Mouse (Mus musculus) kidney, embryonic 15.5 days (tissue): ENCODE measurements at regions not wholly inside any gene's neighbourhood (a gene's known extent, or its start where the extent isn't known, plus 50 kb on each side); places are given as distances from the start of the nearest gene placed in this dataset.
"Not testable (repeated sequence)": the region's sequence is repeated elsewhere in the genome, so short reads cannot be mapped to it uniquely, and the experiment has no call there.

ENCODE experiments used
- ATAC-seq: fragments of 200-750 bp; cut with Nextera tagmentation; replicated peaks from 2 replicates; pipeline ENCODE4 v1.8.0; 2017; ENCODE audit warnings: moderate TSS enrichment; ENCODE audit not compliant: low FRiP score
- H3K27ac ChIP-seq: fragments of 300-500 bp; sonication (generic); 2 replicates; pipeline ENCODE4 v1.5.1; 2015; ENCODE audit warnings: mild to moderate bottlenecking, inconsistent platforms
- H3K27me3 ChIP-seq: fragments of 300-500 bp; sonication (generic); 2 replicates; pipeline ENCODE4 v1.6.1; 2015; ENCODE audit warnings: inconsistent platforms
- H3K36me3 ChIP-seq: fragments of 300-500 bp; sonication (generic); 2 replicates; pipeline ENCODE4 v1.6.1; 2015; ENCODE audit warnings: inconsistent platforms
- H3K4me1 ChIP-seq: fragments of 300-500 bp; sonication (generic); 2 replicates; pipeline ENCODE4 v1.6.1; 2015; ENCODE audit warnings: inconsistent platforms
- H3K4me2 ChIP-seq: fragments of 300-500 bp; sonication (generic); 2 replicates; pipeline ENCODE4 v1.6.1; 2015; ENCODE audit warnings: moderate library complexity, mild to moderate bottlenecking, inconsistent platforms
- H3K4me3 ChIP-seq: fragments of 300-500 bp; sonication (generic); replicated peaks from 2 replicates; pipeline ENCODE4 v1.5.1; 2015; ENCODE audit warnings: mild to moderate bottlenecking, inconsistent platforms
- H3K9ac ChIP-seq: fragments of 300-500 bp; sonication (generic); 2 replicates; pipeline ENCODE4 v1.6.1; 2015; ENCODE audit warnings: mild to moderate bottlenecking, inconsistent platforms
- H3K9me3 ChIP-seq: fragments of 300-500 bp; sonication (generic); replicated peaks from 2 replicates; pipeline ENCODE4 v1.6.1; 2016; ENCODE audit warnings: inconsistent platforms
- whole genome bisulfite sequencing: fragments of 180-500 bp; shearing (Covaris S2); methylation state at CpG from one replicate; pipeline ENCODE4 v1.1.7; 2015; ENCODE audit warnings: mixed read lengths; 5-methylcytosine and 5-hydroxymethylcytosine counted together

DNA sequence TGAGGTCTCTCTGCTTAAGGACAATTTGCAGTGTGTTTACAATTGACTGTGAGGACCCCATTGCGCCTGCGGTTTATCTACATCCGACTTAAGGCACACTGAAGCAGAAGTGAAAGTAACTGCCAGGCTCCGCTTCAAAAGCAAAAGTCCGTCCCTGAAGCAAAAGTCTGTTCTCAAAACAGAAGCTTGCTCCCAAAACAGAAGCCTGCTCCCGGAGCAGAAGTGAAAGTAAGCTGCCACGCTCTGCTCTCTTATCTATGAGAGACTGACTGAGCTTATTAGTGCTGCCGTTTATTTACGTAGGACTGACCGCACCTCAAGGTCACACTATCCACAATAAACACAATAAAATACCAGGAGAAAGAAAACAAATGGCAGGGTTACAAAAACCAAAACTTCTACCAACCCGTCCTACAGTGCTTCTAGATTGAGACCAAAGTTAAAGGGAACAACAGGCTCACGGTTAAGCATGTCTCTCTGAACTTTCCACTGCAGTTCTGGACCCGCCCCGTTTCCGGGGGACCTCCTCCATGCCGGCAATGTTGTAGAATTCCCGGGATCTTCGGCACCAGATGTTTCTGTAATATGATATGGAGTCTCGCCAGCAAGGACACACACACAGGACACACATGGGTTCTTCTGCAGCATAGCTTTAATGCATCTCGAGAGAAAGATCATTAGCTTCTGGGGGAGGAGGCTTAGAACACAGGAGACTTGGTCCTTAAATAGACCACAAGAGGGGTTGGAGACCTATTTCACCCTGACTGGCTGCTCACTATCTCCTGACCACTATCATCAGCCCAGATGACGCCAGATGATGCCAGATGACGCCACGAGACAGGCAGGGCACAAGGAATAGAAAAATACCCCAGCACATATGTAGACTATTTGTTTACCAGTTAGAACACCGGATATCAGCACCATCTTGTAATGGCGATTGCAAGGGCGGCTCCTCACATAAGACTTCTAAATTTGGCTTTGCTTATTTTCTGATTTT is 665.8 kb downstream of the Nebl start:
- H3K4me1 ChIP-seq, H3K27ac ChIP-seq, H3K4me3 ChIP-seq, H3K36me3 ChIP-seq, ATAC-seq, H3K27me3 ChIP-seq, H3K4me2 ChIP-seq, H3K9ac ChIP-seq: not testable (repeated sequence)
- H3K9me3 ChIP-seq, result peaks cover 16% of the 10 kb centered on the region
- WGBS, result 88% methylated on average over 26 of the region's 26 CpGs
